Mouse (Mus musculus): ENCODE data around the gene Clec4b2. TPM values are rescaled to one million over a fixed set of nuclear protein-coding genes. Genes with fewer than 3 reads are reported as not detected.
A peak's percentile ranks its signal among the peaks of the same experiment; 100 is the strongest.
"Not testable (repeated sequence)": the region's sequence is repeated elsewhere in the genome, so short reads cannot be mapped to it uniquely, and the experiment has no call there.

The Clec4b2 gene
- total RNA-seq (2021): not detected
- long read RNA-seq, experiment 1: 0 reads
- long read RNA-seq, experiment 2: 0 reads

GRCm38 (mm10) chr6:123172593-123172992, at the start of gene Clec4b2:
Gene Clec4b2, plus strand, starts transcription at chr6:123172893.
- no peak for DNase-seq (ENCODE audit: low spot score in 2 of 2)

GRCm38 (mm10) chr6:123123195-123123594, 49.5 kb upstream of the Clec4b2 start:
- peak in 1 of 2 experiments; percentile 0 for DNase-seq (ENCODE audit: low spot score in 2 of 2)

GRCm38 (mm10) chr6:123127173-123127572, 45.5 kb upstream of the Clec4b2 start:
- no peak for DNase-seq (ENCODE audit: low spot score in 2 of 2)

- not testable (repeated sequence) for DNase-seq (ENCODE audit: low spot score in 2 of 2)
These were observed 34.7 kb upstream of the Clec4b2 start for GRCm38 (mm10) chr6:123137766-123138526.

- no peak for DNase-seq (ENCODE audit: low spot score in 2 of 2)
These were observed 2.6 kb upstream of the Clec4b2 start for GRCm38 (mm10) chr6:123170106-123170505.

GRCm38 (mm10) chr6:123171040-123171439, 1.7 kb upstream of the Clec4b2 start:
- no peak for DNase-seq (ENCODE audit: low spot score in 2 of 2)

GRCm38 (mm10) chr6:123175549-123175948, 2.9 kb downstream of the Clec4b2 start:
- no peak for DNase-seq (ENCODE audit: low spot score in 2 of 2)

- DNase-seq (ENCODE audit: low spot score in 2 of 2): not testable (repeated sequence)
These were observed 12.2 kb downstream of the Clec4b2 start for GRCm38 (mm10) chr6:123184862-123185261.

- no peak for DNase-seq (ENCODE audit: low spot score in 2 of 2)
These were observed 34.7 kb downstream of the Clec4b2 start for GRCm38 (mm10) chr6:123207187-123208076.

- DNase-seq (ENCODE audit: low spot score in 2 of 2): not testable (repeated sequence)
These were observed 35.4 kb downstream of the Clec4b2 start for GRCm38 (mm10) chr6:123208077-123208439.

- no peak for DNase-seq (ENCODE audit: low spot score in 2 of 2)
These were observed 39.0 kb downstream of the Clec4b2 start for GRCm38 (mm10) chr6:123211726-123212125.

- DNase-seq (ENCODE audit: low spot score in 2 of 2): no peak
These were observed 55.0 kb downstream of the Clec4b2 start for GRCm38 (mm10) chr6:123227519-123228166.

- no peak for DNase-seq (ENCODE audit: low spot score in 2 of 2)
These were observed 57.0 kb downstream of the Clec4b2 start, which contains the start of gene Clec4n for GRCm38 (mm10) chr6:123229644-123230043. Gene Clec4n, plus strand, starts transcription at chr6:123229843.

GRCm38 (mm10) chr6:123231149-123231548, 58.5 kb downstream of the Clec4b2 start:
- DNase-seq (ENCODE audit: low spot score in 2 of 2): peak in 1 of 2 experiments; percentile 7

GRCm38 (mm10) chr6:123237582-123237981, 64.9 kb downstream of the Clec4b2 start:
- DNase-seq (ENCODE audit: low spot score in 2 of 2): no peak

- DNase-seq (ENCODE audit: low spot score in 2 of 2): no peak
These were observed 71.5 kb downstream of the Clec4b2 start for GRCm38 (mm10) chr6:123244201-123244600.

- DNase-seq (ENCODE audit: low spot score in 2 of 2): not testable (repeated sequence)
These were observed 76.2 kb downstream of the Clec4b2 start for GRCm38 (mm10) chr6:123248862-123249261.

GRCm38 (mm10) chr6:123252735-123253134, 80.0 kb downstream of the Clec4b2 start:
- DNase-seq (ENCODE audit: low spot score in 2 of 2): no peak
